Mouse (Mus musculus): ENCODE measurements around the gene Cdv3.

Cdv3 gene

GRCm38 (mm10) chr9:103391796-103392372 lies 26.2 kb upstream of the Cdv3 start:
- H3K9me3 ChIP-seq (ENCODE audit: low read length), result peaks cover 6% of the 10 kb centered on the region
- peaks cover 23% of the 10 kb centered on the region for H3K4me1 ChIP-seq (replicated peaks; ENCODE audit: low read depth, low read length)
- H3K36me3 ChIP-seq (ENCODE audit: insufficient read depth, low read length), result no peaks in the 10 kb centered on the region
- H3K27me3 ChIP-seq (ENCODE audit: insufficient read depth, low read length), result no peaks in the 10 kb centered on the region
- no peak overlapping the region for H3K4me3 ChIP-seq (replicated peaks; ENCODE audit: low read length)
- TF ChIP-seq POU5F1 (IDR thresholded peaks at IDR 0.05; ENCODE audit: borderline replicate concordance, low read length), result no peak
- no peak for TF ChIP-seq NANOG (IDR thresholded peaks at IDR 0.05; ENCODE audit: borderline replicate concordance, low read length)
- TF ChIP-seq CTCF (conservative IDR thresholded peaks at IDR 0.05; ENCODE audit: low read length), result no peak

GRCm38 (mm10) chr9:103389261-103389660 lies 23.6 kb upstream of the Cdv3 start:
- H3K4me1 ChIP-seq (replicated peaks; ENCODE audit: low read depth, low read length), result peaks cover 28% of the 10 kb centered on the region
- no peaks in the 10 kb centered on the region for H3K36me3 ChIP-seq (ENCODE audit: insufficient read depth, low read length)
- TF ChIP-seq NANOG (IDR thresholded peaks at IDR 0.05; ENCODE audit: borderline replicate concordance, low read length) (no peak), POU5F1 (IDR thresholded peaks at IDR 0.05; ENCODE audit: borderline replicate concordance, low read length) (no peak), CTCF (conservative IDR thresholded peaks at IDR 0.05; ENCODE audit: low read length) (no peak)
- peaks cover 6% of the 10 kb centered on the region for H3K9me3 ChIP-seq (ENCODE audit: low read length)
- H3K4me3 ChIP-seq (replicated peaks; ENCODE audit: low read length), result no peak overlapping the region
- no peaks in the 10 kb centered on the region for H3K27me3 ChIP-seq (ENCODE audit: insufficient read depth, low read length)

DNA sequence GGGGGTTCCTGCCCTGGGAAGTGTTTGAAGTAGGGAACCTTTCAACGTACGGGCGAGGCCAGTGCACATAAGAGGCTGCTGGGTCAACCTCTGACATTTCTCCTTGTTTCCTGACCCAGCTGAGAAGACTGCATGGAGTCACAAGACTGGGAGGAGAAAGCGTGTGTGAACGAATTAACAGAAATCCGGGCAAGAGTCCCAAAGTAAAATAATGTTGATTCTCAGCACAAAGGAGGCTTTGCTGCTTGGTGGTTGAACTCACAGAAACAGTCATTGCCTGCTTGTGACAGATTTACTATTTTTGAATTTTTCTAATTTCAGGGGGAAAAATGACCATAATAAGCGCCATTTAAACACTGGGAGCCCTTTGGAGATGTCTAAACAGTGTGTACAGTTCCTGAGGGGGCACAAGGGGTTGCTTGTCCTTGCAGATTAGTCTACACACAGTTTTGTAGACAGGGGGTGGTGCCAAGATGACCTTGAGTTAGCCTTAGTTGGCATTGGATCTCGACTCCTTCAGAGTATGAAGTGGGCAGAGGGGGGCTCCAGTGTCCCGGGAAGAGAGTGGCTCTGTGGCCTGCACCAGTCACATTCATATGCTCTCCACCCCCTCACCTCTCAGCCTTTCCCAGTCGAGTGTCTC lies 21.5 kb upstream of the Cdv3 start:
- Histone ChIP-seq H3K36me3 (ENCODE audit: insufficient read depth, low read length) (no peaks in the 10 kb centered on the region), H3K4me1 (replicated peaks; ENCODE audit: low read depth, low read length) (peaks cover 25% of the 10 kb centered on the region), H3K9me3 (ENCODE audit: low read length) (no peaks in the 10 kb centered on the region), H3K27me3 (ENCODE audit: insufficient read depth, low read length) (no peaks in the 10 kb centered on the region; the same call in 1 of the 2 replicates), H3K4me3 (replicated peaks; ENCODE audit: low read length) (no peak overlapping the region)
- no peak for TF ChIP-seq NANOG (IDR thresholded peaks at IDR 0.05; ENCODE audit: borderline replicate concordance, low read length)
- TF ChIP-seq POU5F1 (IDR thresholded peaks at IDR 0.05; ENCODE audit: borderline replicate concordance, low read length), result no peak
- TF ChIP-seq CTCF (conservative IDR thresholded peaks at IDR 0.05; ENCODE audit: low read length), result no peak

GRCm38 (mm10) chr9:103386573-103386972 lies 20.9 kb upstream of the Cdv3 start:
- TF ChIP-seq NANOG (IDR thresholded peaks at IDR 0.05; ENCODE audit: borderline replicate concordance, low read length) (no peak), POU5F1 (IDR thresholded peaks at IDR 0.05; ENCODE audit: borderline replicate concordance, low read length) (no peak), CTCF (conservative IDR thresholded peaks at IDR 0.05; ENCODE audit: low read length) (no peak)
- no peaks in the 10 kb centered on the region for H3K9me3 ChIP-seq (ENCODE audit: low read length)
- peaks cover 20% of the 10 kb centered on the region for H3K4me1 ChIP-seq (replicated peaks; ENCODE audit: low read depth, low read length)
- H3K4me3 ChIP-seq (replicated peaks; ENCODE audit: low read length), result no peak overlapping the region
- H3K27me3 ChIP-seq (ENCODE audit: insufficient read depth, low read length), result no peaks in the 10 kb centered on the region; the same call in 1 of the 2 replicates
- H3K36me3 ChIP-seq (ENCODE audit: insufficient read depth, low read length), result no peaks in the 10 kb centered on the region

DNA sequence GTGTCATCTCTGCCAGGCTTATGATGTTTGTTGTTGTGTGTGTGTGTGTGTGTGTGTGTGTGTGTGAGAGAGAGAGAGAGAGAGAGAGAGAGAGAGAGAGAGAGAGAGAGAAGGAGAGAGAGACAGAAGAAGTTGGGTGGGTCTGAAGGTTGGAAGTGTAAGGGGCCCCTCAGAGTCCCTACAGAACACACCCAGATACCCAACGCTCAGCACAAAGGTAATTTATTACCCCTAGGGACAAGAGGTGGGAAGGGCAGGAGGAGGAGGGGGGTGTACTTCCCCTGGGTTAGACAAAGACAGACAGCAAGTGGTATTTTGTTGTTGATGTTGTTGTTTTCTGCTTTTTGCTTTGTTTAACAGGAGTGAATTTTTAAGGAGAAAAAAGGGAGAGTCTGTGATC lies 20.0 kb upstream of the Cdv3 start:
- H3K9me3 ChIP-seq (ENCODE audit: low read length), result no peaks in the 10 kb centered on the region
- peaks cover 18% of the 10 kb centered on the region for H3K4me1 ChIP-seq (replicated peaks; ENCODE audit: low read depth, low read length)
- H3K4me3 ChIP-seq (replicated peaks; ENCODE audit: low read length), result no peak overlapping the region
- H3K27me3 ChIP-seq (ENCODE audit: insufficient read depth, low read length), result no peaks in the 10 kb centered on the region; the same call in 1 of the 2 replicates
- no peaks in the 10 kb centered on the region for H3K36me3 ChIP-seq (ENCODE audit: insufficient read depth, low read length)
- TF ChIP-seq NANOG (IDR thresholded peaks at IDR 0.05; ENCODE audit: borderline replicate concordance, low read length), result no peak
- no peak for TF ChIP-seq CTCF (conservative IDR thresholded peaks at IDR 0.05; ENCODE audit: low read length)
- TF ChIP-seq POU5F1 (IDR thresholded peaks at IDR 0.05; ENCODE audit: borderline replicate concordance, low read length), result no peak

GRCm38 (mm10) chr9:103384141-103384796 lies 18.6 kb upstream of the Cdv3 start:
- TF ChIP-seq NANOG (IDR thresholded peaks at IDR 0.05; ENCODE audit: borderline replicate concordance, low read length) (no peak), CTCF (conservative IDR thresholded peaks at IDR 0.05; ENCODE audit: low read length) (no peak), POU5F1 (IDR thresholded peaks at IDR 0.05; ENCODE audit: borderline replicate concordance, low read length) (no peak)
- H3K4me3 ChIP-seq (replicated peaks; ENCODE audit: low read length), result no peak overlapping the region
- no peaks in the 10 kb centered on the region; the same call in 1 of the 2 replicates for H3K27me3 ChIP-seq (ENCODE audit: insufficient read depth, low read length)
- H3K36me3 ChIP-seq (ENCODE audit: insufficient read depth, low read length), result no peaks in the 10 kb centered on the region
- H3K4me1 ChIP-seq (replicated peaks; ENCODE audit: low read depth, low read length), result peaks cover 27% of the 10 kb centered on the region
- H3K9me3 ChIP-seq (ENCODE audit: low read length), result no peaks in the 10 kb centered on the region

DNA sequence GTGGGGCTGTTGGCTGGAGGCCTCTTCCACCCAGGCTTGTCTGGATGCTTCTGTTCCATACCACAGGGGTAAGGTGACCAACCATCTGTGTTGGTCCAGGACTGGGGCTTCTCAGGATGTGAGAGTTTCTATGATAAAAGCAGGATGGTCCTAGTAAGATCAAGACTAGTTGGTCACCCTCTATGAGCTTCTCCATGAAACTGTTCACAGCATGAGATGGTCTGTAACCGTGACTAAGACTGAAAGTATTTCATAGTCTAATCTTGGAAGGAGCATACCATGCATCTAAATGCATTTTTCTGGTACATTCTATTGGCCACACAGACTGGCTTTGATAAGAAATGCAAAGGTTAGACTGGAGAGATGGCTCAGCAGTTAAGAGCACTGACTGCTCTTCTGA lies 17.9 kb upstream of the Cdv3 start:
- H3K27me3 ChIP-seq (ENCODE audit: insufficient read depth, low read length), result no peaks in the 10 kb centered on the region; the same call in 1 of the 2 replicates
- TF ChIP-seq CTCF (conservative IDR thresholded peaks at IDR 0.05; ENCODE audit: low read length) (no peak), NANOG (IDR thresholded peaks at IDR 0.05; ENCODE audit: borderline replicate concordance, low read length) (no peak), POU5F1 (IDR thresholded peaks at IDR 0.05; ENCODE audit: borderline replicate concordance, low read length) (no peak)
- no peaks in the 10 kb centered on the region for H3K36me3 ChIP-seq (ENCODE audit: insufficient read depth, low read length)
- H3K9me3 ChIP-seq (ENCODE audit: low read length), result no peaks in the 10 kb centered on the region
- no peak overlapping the region for H3K4me3 ChIP-seq (replicated peaks; ENCODE audit: low read length)
- peaks cover 34% of the 10 kb centered on the region for H3K4me1 ChIP-seq (replicated peaks; ENCODE audit: low read depth, low read length)

- H3K4me3 ChIP-seq (replicated peaks; ENCODE audit: low read length), result no peak overlapping the region
- TF ChIP-seq POU5F1 (IDR thresholded peaks at IDR 0.05; ENCODE audit: borderline replicate concordance, low read length) (no peak), NANOG (IDR thresholded peaks at IDR 0.05; ENCODE audit: borderline replicate concordance, low read length) (no peak), CTCF (conservative IDR thresholded peaks at IDR 0.05; ENCODE audit: low read length) (no peak)
- no peaks in the 10 kb centered on the region for H3K36me3 ChIP-seq (ENCODE audit: insufficient read depth, low read length)
- H3K9me3 ChIP-seq (ENCODE audit: low read length), result no peaks in the 10 kb centered on the region
- H3K27me3 ChIP-seq (ENCODE audit: insufficient read depth, low read length), result no peaks in the 10 kb centered on the region; the same call in 1 of the 2 replicates
- H3K4me1 ChIP-seq (replicated peaks; ENCODE audit: low read depth, low read length), result peaks cover 35% of the 10 kb centered on the region
Observed at GRCm38 (mm10) chr9:103382989-103383388, 17.3 kb upstream of the Cdv3 start.
